Mouse (Mus musculus) cerebellum, adult 8-10 months (tissue): Measurements from ENCODE around the gene Sec24b.

Experiments used
- DNase-seq: peaks from one replicate; pipeline ENCODE4 v3.0.0; 2022

The Sec24b gene

DNA sequence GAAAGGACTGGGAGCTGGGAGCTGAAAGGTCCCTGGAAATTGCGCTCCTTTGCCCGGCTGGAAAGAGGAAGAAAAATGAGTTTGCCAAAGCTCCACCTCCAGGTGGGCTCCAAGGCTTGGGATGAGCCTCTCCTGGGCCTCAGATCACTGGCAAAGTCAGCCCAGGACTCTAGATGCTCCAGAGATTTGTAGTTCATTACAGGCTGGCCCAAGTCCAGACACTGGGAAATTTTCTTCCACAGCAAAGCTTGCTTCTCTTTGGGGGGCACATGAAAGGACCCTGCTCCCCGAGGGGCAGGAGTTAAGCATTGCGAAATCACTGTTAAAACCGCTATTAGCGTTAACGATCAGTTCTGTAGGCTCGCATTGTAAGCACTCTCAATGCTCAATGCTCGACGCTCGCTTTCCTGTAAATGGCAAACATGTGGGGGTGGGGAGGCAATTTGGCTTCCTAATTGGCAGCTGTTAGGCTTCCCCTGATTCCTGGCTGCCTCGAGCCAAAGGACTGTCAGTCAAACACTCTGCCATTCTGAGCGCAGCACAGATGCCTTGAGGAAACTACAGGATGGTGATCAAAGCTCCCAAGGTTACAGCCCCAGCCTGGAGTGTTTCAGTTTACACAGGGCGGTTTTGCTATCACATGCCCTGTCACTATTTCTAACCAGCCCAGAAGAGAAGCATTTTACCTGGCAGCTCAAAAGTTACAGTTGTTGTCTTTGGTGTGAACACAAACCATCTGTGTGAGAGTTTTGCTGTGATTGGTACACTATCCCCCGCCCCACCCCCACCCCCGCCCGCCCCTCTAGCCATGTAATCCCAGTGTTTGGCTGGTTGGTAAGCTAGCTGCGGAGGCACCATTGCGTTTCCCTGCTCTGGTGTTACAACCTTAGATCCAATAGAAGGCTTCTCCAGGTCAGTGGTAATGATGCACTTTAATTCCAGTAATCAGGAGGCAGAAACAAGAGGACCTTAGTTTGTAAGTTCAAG is 90.5 kb downstream of the Sec24b start:
- DNase-seq, result no peak

DNA sequence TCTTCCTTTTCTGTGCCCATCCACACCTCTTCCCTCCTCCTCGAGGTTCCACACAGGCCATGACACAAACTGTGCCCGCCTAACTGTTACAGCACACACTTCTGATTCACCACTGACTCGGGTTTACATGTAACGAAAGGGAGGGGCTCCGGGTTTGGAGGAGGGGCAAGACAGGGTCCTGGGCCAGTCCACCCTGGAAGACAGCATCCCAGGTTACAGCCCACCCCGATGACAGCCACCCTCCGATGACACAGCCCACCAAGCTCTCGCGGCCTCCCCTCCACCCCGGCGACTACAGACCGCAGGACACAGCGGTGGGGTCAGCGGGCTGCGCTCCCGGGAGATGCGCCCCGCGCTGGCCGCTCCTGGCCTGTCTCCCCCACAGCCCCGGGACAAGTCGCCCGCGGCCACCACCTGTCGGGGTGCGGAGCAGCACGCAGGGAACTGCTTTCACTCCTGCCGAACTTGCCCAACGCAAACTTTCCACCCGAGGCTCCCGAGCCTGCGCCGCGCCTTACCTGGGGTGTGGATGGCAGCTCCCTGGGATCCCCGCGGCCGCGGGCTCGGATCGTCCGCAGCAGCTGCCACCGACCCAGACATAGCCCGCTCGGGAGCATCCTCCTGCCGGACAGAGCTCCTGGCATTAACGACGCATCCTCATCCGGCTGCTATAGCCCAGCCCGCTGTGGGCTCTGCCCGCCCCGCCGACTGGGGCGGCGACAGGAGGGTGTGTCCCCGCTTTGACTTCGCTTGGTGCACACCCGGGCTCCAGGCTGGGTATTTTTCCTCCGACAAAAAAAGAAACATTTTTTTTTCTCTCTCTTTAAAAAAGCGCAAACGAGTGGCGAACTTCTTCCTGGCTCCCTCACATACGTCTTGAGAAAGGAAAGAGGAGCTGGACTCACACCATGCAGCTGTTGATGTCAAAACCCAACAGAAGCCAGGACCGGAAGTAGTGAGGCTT is 91.6 kb downstream of the Sec24b start, which contains the start of gene Mcub:
TSS of gene Mcub (minus strand) at position 775 of the 964 bp plus-strand sequence.
- DNase-seq, result no peak

DNA sequence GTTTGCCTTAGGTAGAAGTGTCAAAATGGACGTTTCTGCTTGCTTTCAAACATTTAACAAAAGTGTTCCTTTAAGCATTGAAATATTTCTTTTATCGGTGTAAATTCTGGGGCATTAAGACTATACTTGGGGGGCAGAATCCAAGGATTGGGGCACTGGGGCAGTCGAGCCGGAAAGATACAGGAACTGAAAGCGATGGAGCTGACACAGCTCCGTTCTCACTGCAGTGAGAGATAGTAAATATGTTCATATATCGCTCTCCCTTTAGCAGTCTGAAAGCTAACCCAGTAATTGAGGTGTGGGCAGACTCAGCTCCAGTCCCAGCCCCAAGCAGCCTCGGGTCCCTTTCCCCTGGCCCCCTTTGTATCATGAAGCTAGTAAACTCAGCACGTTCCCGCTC is 92.3 kb downstream of the Sec24b start:
- DNase-seq, result no peak

DNA sequence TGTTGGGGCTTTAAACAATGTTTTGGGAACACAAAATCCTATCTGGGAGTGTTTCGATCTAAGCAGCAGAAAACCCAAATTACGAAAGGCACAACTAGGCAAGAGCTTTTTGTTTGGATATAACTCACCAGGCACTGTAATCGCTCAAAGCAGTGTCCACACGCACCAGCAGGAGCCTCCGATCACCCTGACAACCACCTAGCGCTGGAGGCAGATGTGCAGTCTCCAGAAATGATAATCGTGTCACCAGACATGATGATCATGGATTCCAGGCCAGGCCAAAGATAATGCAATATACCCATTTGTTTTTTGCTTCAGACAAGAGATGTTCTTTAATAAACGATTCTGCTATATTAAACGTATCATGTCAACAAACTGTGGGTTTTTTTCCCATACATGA is 93.5 kb downstream of the Sec24b start:
- DNase-seq, result no peak

DNA sequence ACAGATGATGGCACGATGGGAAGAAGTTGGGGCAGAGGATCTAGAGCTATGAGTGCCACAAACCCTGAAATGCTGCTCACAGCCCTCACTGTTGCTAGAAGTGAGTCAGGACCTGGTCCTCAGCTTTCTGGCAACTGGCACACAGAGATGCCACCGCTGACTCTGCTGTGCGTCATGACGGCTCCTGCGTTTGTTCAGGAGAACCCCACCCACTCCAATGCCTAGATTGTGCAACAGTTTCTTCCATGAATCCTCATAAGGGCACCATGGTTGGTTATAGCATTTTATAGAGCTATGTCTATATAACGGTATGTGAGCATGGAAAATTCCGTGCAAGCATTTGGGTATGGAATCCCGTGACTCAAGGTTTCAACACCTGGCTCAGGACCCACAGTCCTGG is 96.7 kb downstream of the Sec24b start:
- no peak for DNase-seq

DNA sequence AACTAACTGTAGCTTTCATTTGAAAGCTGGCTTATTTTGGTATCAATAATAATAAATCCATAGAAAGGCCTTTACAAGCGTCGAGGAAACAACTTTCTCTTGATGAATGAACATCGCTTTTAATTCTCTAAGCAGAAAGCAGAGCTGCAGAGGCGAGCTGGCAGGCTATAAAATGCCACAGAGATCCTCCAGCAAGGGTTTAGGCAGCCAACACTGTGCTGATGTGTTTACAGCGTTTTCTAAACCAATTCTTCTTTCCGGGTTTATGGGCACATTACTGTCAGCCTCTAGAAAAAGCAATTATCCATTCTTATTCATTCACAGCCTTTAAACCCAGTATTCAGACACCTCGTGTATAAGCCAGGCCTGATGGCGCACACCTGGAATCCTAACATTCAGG is 98.8 kb downstream of the Sec24b start:
- no peak for DNase-seq

DNA sequence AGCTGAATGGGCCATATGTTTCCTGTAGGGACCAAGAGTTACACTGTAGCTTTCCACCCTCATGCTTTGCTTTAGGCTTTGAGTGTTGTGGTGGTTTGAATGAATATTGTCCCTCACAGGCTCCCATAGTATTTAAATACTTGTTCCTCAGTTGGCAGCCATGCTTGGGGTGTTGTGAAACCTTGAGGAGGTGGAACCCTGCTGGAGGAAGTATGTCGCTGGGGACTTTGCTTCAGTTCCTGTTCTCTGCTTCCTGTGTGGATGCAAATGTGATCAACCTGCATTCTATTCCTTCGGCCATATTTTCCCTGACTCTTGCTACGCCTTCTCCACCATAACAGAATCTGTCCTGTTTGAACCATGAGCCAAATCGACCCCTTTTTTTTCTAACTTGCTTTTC is 108.1 kb downstream of the Sec24b start:
- no peak for DNase-seq

DNA sequence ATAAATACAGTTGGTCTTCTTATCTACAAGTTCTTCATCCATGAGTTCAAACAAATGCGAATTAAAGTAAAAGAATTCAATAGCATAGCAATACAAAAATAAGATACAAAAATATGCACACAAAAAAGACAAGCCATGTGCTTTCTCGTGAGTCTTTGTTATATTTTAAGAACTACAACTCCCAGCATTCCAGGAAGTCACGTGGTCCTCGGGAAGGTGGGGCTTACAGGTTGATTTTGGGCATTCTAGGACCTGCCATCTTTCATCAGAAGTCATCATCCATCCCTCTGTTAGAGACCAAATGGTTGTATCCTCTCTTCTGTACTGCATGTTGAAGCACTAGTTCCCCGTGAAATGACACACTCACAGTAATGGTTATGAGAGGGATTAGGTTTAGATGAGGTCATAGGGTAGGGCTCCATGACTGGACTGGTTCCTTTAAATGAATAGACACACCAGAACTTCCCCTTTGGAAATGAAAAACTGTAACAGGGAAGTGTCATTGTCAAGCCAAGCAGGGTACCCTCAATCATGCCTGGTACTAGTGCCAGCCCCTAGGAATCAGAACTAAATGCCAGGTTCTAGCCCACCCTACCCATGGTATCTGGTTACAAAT is 112.1 kb downstream of the Sec24b start:
- no peak for DNase-seq

DNA sequence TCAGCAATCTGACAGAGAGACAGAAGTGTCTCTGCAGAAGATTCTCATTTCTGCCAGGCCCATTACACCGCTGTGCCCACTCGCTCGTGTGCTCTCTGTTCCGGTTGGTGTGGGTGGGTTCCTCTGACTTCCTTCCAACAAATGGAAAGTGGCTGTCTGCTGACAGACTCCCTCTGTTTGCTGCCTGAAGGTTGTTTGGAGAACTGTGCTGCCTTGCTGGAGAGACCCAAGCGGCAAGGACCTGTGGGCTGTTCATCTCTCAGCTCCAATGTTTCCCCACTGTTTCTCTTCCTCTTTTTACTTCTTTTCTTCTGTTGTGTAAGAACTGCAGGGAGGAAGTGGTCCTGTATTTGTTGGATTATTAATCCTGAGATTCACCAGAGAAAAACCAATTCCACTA is 113.0 kb downstream of the Sec24b start:
- no peak for DNase-seq

DNA sequence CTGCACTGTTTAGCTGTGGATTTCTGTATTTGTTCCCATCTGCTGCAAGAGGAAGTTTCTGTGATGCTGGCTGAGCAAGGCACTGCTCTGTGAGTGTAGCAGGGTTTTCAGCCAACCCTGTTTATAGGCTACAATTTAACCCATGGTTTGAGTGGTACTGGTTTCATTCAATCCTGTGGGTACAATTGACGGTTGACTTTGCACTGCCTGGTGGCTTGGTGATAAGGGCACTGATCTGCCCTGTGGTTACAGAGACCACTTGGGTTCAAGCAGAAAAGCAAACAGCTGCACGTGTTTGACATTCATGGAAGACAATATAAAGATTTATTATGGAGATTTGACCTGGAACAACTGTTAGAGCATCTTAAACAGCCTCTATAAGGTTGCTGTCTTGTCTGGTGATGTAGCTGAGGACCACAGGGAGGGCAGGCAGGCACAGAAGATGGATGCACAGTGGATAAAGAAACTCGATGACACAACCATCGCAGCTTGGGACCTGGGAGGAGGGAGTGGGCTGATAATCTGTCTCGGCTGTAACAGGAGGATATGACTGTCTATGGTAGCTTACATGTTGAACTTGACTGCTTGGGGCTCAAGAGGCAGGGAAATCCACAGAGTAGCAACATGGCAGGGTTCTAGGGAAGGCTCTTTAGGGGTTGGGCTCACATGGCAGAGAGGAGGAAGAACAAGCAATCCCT is 115.0 kb downstream of the Sec24b start:
- no peak for DNase-seq

DNA sequence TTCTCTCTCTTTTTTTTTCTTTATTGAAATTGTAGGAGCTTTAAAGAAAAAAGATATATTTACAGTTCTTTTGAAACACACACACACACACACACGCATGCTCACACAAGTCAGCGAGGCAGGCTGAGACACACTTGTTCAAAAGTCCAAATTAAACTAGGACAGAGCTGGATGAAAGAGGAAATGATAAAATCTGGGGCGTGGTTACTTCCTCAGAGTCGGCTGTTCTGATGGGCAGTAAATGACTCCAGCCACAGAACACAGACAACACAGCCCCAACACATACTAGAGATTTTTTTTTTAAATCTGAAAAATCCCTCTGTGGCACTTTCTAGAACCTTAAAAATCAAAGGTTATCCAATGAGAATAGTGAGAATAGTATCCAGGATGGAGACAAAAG is 117.5 kb downstream of the Sec24b start:
- DNase-seq, result no peak

DNA sequence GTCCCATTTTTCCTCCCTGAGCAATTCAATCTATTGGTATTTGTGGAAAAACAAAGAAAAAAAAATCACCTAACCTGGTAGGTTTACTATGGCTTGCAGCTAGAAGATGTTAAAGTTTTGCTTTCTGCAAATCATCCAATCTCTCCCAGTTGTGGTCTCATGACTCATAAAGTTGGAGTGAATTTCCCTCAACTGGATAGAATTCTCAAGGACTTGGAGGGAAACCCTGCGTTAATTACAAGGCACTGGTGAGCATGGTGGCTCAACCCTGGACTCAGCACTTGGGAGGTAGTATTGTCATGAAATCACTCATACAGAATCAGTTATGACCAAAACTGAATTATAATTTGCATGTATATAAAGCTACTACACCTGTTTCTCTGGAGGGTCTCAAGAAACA is 120.1 kb downstream of the Sec24b start:
- DNase-seq, result no peak

DNA sequence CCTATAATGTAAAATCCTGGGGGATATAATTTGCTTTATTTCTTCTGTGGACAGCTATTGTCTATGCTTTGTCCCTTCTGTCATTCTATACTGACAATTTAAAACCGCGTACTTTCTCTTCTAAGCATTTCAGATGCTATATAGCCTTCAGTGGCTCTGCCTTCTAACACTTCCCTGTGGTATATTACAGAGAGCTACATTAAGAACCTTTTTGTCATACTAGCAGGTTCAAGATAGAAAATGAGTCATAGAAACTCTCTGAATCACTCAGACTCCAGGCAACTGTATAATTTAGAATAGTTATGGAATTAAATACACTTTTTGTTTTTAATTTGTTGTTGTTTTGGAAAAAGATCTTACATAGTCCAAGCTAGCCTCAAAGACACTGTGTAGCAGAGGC is 120.6 kb downstream of the Sec24b start:
- DNase-seq, result no peak

DNA sequence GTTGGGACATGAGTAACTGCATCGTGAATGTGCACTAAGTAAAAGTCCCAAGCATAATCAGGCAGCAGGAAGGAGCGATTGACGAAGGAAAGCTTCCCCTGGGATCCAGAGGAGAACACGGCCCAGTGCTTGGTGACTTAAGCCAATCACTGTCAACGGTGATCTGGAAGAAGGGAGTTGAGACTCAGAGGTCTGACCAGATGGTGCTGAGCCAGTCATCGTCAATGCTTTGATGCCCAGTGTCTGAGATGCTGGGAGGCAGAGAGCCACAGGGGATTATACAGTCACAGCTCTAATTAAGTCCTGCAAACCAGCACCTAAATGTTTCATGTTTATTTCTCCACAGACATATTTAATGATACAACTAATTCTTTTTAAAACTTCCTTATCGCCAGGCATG is 122.3 kb downstream of the Sec24b start:
- DNase-seq, result no peak

DNA sequence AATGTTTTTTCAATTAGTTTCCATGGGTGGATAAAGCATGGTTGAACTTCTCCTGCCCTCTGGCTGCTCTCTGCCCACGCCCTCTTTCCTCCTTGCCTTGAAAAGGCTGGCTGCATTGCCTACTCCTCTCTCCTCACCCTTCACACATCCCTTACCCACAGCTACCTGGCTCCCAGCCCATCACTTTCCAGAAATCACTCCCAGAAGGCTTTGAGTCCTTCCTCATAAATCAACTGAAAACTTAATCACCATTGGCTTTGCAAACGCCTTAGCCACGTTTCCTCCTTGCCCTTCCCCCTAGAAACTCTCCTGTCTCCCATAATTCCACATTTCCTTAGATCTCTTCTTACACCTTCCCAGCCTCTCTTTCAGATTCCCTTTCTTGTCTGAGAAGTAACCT is 123.5 kb downstream of the Sec24b start:
- no peak for DNase-seq

DNA sequence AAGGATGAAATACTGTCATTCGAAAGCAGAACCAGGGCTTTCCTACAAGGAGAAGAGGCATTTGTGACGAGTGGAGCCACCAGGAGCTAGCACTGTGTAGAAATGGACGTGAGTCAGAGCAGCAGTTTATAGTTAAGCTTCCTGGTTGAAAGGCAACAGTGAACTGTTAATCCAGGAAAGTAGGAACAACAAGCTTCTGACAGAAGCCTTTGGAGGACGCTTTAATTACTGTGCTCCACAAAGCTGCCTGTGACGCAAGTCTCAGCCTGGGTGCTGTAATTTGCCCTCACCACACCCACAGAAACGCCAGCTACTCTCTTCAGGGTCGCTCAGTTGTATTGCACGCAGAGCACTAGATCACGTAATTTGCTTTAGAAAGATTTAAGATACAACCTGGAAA is 124.8 kb downstream of the Sec24b start:
- no peak for DNase-seq
